Mouse (Mus musculus): ENCODE results near the gene Pim3. TPM values are rescaled to one million over a fixed set of nuclear protein-coding genes. Genes with fewer than 3 reads are reported as not detected.

The Pim3 gene
- 2.9 TPM for polyA plus RNA-seq (2014; fragmentation: Illumina TruSeq; extraction: RNeasy Lipid Tissue Mini Kit (QIAGEN cat#74804); ENCODE audit: low read depth, low replicate concordance)

GRCm38 (mm10) chr15:88861772-88862622, at the start of gene Pim3:
Pim3 (plus strand) TSS chr15:88862186.

GRCm38 (mm10) chr15:88819026-88819905, 42.7 kb upstream of the Pim3 start, which contains the start of the genes Alg12 and Creld2:
Alg12 (minus strand) TSS chr15:88819318.
Creld2 (plus strand) TSS chr15:88819646.

Other genes with a start within 250 kb of the Pim3 start
- 43.2 TPM for gene Brd1, start 128.0 kb upstream of the Pim3 start, polyA plus RNA-seq (2014; fragmentation: Illumina TruSeq; extraction: RNeasy Lipid Tissue Mini Kit (QIAGEN cat#74804); ENCODE audit: low read depth, low replicate concordance)
- 24.8 TPM for gene Zbed4, start 110.5 kb upstream of the Pim3 start, polyA plus RNA-seq (2014; fragmentation: Illumina TruSeq; extraction: RNeasy Lipid Tissue Mini Kit (QIAGEN cat#74804); ENCODE audit: low read depth, low replicate concordance)
- 5.1 TPM for gene Alg12, start 42.9 kb upstream of the Pim3 start, polyA plus RNA-seq (2014; fragmentation: Illumina TruSeq; extraction: RNeasy Lipid Tissue Mini Kit (QIAGEN cat#74804); ENCODE audit: low read depth, low replicate concordance)
- gene Creld2, start 42.5 kb upstream of the Pim3 start, polyA plus RNA-seq (2014; fragmentation: Illumina TruSeq; extraction: RNeasy Lipid Tissue Mini Kit (QIAGEN cat#74804); ENCODE audit: low read depth, low replicate concordance): 6.4 TPM
- not detected for gene Ttll8, start 92.2 kb downstream of the Pim3 start, polyA plus RNA-seq (2014; fragmentation: Illumina TruSeq; extraction: RNeasy Lipid Tissue Mini Kit (QIAGEN cat#74804); ENCODE audit: low read depth, low replicate concordance)
- gene Mlc1, start 116.8 kb downstream of the Pim3 start, polyA plus RNA-seq (2014; fragmentation: Illumina TruSeq; extraction: RNeasy Lipid Tissue Mini Kit (QIAGEN cat#74804); ENCODE audit: low read depth, low replicate concordance): not detected
- gene Mov10l1, start 120.7 kb downstream of the Pim3 start, polyA plus RNA-seq (2014; fragmentation: Illumina TruSeq; extraction: RNeasy Lipid Tissue Mini Kit (QIAGEN cat#74804); ENCODE audit: low read depth, low replicate concordance): not detected
- gene Panx2, start 197.5 kb downstream of the Pim3 start, polyA plus RNA-seq (2014; fragmentation: Illumina TruSeq; extraction: RNeasy Lipid Tissue Mini Kit (QIAGEN cat#74804); ENCODE audit: low read depth, low replicate concordance): not detected
- 4.7 TPM for gene Trabd, start 212.9 kb downstream of the Pim3 start, polyA plus RNA-seq (2014; fragmentation: Illumina TruSeq; extraction: RNeasy Lipid Tissue Mini Kit (QIAGEN cat#74804); ENCODE audit: low read depth, low replicate concordance)
- gene Selenoo, start 226.9 kb downstream of the Pim3 start, polyA plus RNA-seq (2014; fragmentation: Illumina TruSeq; extraction: RNeasy Lipid Tissue Mini Kit (QIAGEN cat#74804); ENCODE audit: low read depth, low replicate concordance): 6.4 TPM